Mouse (Mus musculus) C2C12 (cell line): ENCODE data around the gene Nol4l.

Source experiments
- CTCF ChIP-seq: IDR thresholded peaks from one replicate; pipeline ENCODE4 v1.5.1; 2011; ENCODE audit not compliant: control insufficient read depth, insufficient read depth, insufficient read length
- FOSL1 ChIP-seq: IDR thresholded peaks from one replicate; pipeline ENCODE4 v1.8.0; 2011; ENCODE audit warnings: mild to moderate bottlenecking, low read length; ENCODE audit not compliant: poor library complexity, insufficient read depth, severe bottlenecking
- MAX ChIP-seq: IDR thresholded peaks from one replicate; pipeline ENCODE4 v1.6.1; 2011; ENCODE audit warnings: mild to moderate bottlenecking, control low read depth
- MYOD1 ChIP-seq: IDR thresholded peaks from one replicate; pipeline ENCODE4 v1.6.1; 2011; ENCODE audit warnings: low read depth; ENCODE audit not compliant: control insufficient read depth, insufficient read length
- MYOG ChIP-seq: IDR thresholded peaks from one replicate; pipeline ENCODE4 v1.6.1; 2011; ENCODE audit not compliant: control insufficient read depth, insufficient read length; ENCODE audit errors: extremely low read depth

GRCm38 (mm10) chr2:153492573-153493392 is 37.0 kb downstream of the Nol4l start, which contains the start of gene 4930404H24Rik:
- TF ChIP-seq CTCF (no peak), MAX (no peak), MYOD1 (no peak), FOSL1 (no peak), MYOG (no peak)
